Mouse (Mus musculus) G1E (cell line): Measurements from ENCODE around the gene Bfsp2.

Experiments
- CTCF ChIP-seq: IDR thresholded peaks from 2 replicates; pipeline ENCODE4 v1.5.1; 2012; ENCODE audit warnings: low read depth, low read length, inconsistent platforms, mixed read lengths
- GATA1 ChIP-seq: IDR thresholded peaks from 2 replicates; pipeline ENCODE4 v1.6.1; 2012; ENCODE audit warnings: borderline replicate concordance, low read length, inconsistent platforms, mixed read lengths
- TAL1 ChIP-seq: conservative IDR thresholded peaks from 2 replicates; pipeline ENCODE4 v1.6.1; 2012; ENCODE audit warnings: low read depth, low read length, inconsistent platforms, mixed read lengths

DNA sequence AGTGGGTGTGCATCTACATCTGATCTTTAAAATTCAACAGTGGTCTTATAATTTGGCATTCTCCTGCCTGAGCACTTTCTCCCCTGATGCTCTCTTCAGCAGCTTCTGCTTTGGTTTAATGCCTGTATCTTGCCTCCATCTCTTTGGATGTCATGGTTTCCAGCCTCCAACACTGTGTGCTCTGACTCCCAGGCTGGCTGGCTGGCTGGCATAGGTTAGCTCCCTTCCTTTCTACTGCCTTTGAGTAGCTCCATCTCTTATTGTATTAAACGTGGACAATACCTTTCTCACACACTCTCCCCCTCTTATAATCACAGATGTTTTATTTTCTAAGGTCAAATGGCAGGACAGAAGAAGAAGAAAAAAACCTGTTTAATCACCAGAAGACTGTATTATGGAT lies 14.9 kb downstream of the Bfsp2 start:
- TF ChIP-seq CTCF (no peak), TAL1 (no peak), GATA1 (no peak)
